Mouse (Mus musculus) liver, embryonic 13.5 days (tissue): Measurements from ENCODE around the gene Adamts14. TPM values are rescaled to one million over a fixed set of nuclear protein-coding genes. Genes with fewer than 3 reads are reported as not detected.

Experiments used
- ATAC-seq: fragments of 200-750 bp; cut with Nextera tagmentation; 2 replicates; pipeline ENCODE4 v1.8.0; 2017; ENCODE audit warnings: low read depth, mild to moderate bottlenecking, moderate number of reproducible peaks, moderate library complexity
- DNase-seq: peaks from one replicate; pipeline ENCODE4 v3.0.0; 2022
- H3K27ac ChIP-seq: fragments of 300-500 bp; sonication (generic); 2 replicates; pipeline ENCODE4 v1.5.1; 2015; ENCODE audit warnings: moderate library complexity, mild to moderate bottlenecking, inconsistent platforms
- H3K27me3 ChIP-seq: fragments of 300-500 bp; sonication (generic); 2 replicates; pipeline ENCODE4 v1.6.1; 2015; ENCODE audit warnings: mild to moderate bottlenecking, inconsistent platforms
- H3K36me3 ChIP-seq: fragments of 300-500 bp; sonication (generic); 2 replicates; pipeline ENCODE4 v1.6.1; 2015; ENCODE audit warnings: mild to moderate bottlenecking, inconsistent platforms
- H3K4me1 ChIP-seq: fragments of 300-500 bp; sonication (generic); replicated peaks from 2 replicates; pipeline ENCODE4 v1.6.1; 2015; ENCODE audit warnings: inconsistent platforms
- H3K4me2 ChIP-seq: fragments of 300-500 bp; sonication (generic); 2 replicates; pipeline ENCODE4 v1.6.1; 2015; ENCODE audit warnings: inconsistent platforms, mild to moderate bottlenecking, moderate library complexity
- H3K4me3 ChIP-seq: fragments of 300-500 bp; sonication (generic); replicated peaks from 2 replicates; pipeline ENCODE4 v1.5.1; 2015; ENCODE audit warnings: mild to moderate bottlenecking, inconsistent platforms
- H3K9ac ChIP-seq: fragments of 300-500 bp; sonication (generic); 2 replicates; pipeline ENCODE4 v1.6.1; 2015; ENCODE audit warnings: mild to moderate bottlenecking, inconsistent platforms
- H3K9me3 ChIP-seq: fragments of 300-500 bp; sonication (generic); replicated peaks from 2 replicates; pipeline ENCODE4 v1.6.1; 2016; ENCODE audit warnings: inconsistent platforms
- WGBS: fragments of 180-500 bp; shearing (Covaris S2); methylation state at CpG from one replicate; pipeline ENCODE4 v1.1.7; 2015; ENCODE audit not compliant: insufficient replicate concordance; 5-methylcytosine and 5-hydroxymethylcytosine counted together
- polyA plus RNA-seq: library from polyadenylated mRNA; unstranded; fragments of >200 nt; fragmentation: Nextera tagmentation; extraction: Ambion mirVana; gene quantifications from 2 replicates; pipeline ENCODE4 v1.2.1, GENCODE M21; 2015

The Adamts14 gene
- polyA plus RNA-seq, 1 experiment from 2014 or later, result 0.21 TPM

DNA sequence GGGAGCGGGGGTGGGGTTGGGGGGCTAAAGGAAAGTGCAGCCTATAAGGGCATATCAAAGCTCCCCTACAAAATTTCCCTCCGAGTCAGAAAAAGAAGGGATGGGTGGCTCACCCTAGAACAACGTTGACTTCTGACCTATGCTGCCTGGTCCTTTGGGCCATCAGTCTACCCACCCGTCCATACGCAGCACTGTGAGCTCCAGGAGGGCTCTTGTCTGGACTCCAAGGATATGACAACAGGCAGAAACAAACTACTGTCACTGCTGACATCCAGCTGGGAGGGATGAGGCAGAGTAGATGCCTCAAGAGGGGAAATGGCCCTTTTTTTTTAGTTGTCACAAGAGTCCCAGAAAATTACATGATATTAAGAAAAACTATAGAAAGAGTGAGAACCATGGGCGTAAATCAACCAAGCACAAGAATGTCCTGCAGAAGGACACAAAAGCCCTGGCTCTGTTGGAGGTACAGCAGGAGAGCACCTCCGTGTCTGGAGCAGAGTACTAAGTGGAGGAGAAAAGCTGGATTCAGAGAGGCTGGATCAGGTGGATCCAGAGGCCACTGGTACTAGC, 96.9 kb downstream of the Adamts14 start:
- 46% methylated on average over 7 of the region's 7 CpGs for WGBS
- ATAC-seq (no peak), DNase-seq (no peak)
- Histone ChIP-seq H3K36me3 (no peaks in the 10 kb centered on the region), H3K9ac (no peak overlapping the region), H3K4me3 (no peak overlapping the region), H3K4me1 (peaks cover 4% of the 10 kb centered on the region; the same call in 1 of the 2 replicates), H3K27ac (no peak overlapping the region), H3K4me2 (0 out of 2 replicates have a peak overlapping the region, but pooled peaks have one; percentile 21), H3K27me3 (peaks cover 31% of the 10 kb centered on the region), H3K9me3 (no peaks in the 10 kb centered on the region)

DNA sequence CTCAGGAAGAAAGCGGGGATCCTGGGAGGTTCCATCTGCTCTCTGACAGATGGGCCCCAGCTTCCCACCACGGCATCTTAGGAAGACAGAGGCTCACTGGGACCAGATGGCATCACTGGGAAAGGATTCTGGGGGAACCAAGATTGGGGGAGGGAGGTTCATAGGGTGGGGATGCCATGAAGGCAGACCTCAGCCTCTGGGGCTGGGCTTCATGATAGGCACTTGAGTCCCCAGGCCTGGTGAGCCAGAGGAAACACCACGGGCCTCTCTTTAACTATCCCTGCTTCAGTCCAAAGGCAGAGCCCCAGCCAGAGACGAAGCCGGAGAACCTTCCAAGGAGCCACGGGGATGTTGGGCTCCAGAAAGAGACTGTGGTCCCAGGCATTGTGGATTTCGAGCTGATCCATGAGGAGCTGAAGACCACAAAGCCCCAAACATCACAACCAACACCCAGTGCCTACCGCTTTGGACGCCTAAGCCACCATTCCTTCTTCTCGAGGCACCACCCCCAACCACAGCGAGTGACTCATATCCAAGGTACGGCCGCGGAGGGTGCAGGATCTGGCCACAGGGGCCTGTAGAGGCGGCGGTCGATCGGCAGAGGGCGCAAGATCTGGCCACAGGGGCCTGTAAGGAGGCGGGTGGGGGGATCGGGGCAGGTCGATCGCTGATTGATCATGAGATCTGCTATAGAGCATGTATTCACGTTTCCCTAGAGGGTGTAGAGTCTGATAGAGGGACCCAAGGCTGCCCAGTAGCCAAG, 97.6 kb downstream of the Adamts14 start:
- H3K4me3 ChIP-seq, result no peak overlapping the region
- H3K27ac ChIP-seq, result no peak overlapping the region
- no peaks in the 10 kb centered on the region for H3K9me3 ChIP-seq
- no peak overlapping the region for H3K9ac ChIP-seq
- peak overlapping the region; percentile 21; the same call in 1 of the 2 replicates for H3K4me2 ChIP-seq
- ATAC-seq (no peak), DNase-seq (peak; percentile 6)
- H3K36me3 ChIP-seq, result no peaks in the 10 kb centered on the region
- WGBS, result 10% methylated on average over 24 of the region's 24 CpGs
- H3K4me1 ChIP-seq, result peaks cover 4% of the 10 kb centered on the region; the same call in 1 of the 2 replicates
- peaks cover 33% of the 10 kb centered on the region for H3K27me3 ChIP-seq

DNA sequence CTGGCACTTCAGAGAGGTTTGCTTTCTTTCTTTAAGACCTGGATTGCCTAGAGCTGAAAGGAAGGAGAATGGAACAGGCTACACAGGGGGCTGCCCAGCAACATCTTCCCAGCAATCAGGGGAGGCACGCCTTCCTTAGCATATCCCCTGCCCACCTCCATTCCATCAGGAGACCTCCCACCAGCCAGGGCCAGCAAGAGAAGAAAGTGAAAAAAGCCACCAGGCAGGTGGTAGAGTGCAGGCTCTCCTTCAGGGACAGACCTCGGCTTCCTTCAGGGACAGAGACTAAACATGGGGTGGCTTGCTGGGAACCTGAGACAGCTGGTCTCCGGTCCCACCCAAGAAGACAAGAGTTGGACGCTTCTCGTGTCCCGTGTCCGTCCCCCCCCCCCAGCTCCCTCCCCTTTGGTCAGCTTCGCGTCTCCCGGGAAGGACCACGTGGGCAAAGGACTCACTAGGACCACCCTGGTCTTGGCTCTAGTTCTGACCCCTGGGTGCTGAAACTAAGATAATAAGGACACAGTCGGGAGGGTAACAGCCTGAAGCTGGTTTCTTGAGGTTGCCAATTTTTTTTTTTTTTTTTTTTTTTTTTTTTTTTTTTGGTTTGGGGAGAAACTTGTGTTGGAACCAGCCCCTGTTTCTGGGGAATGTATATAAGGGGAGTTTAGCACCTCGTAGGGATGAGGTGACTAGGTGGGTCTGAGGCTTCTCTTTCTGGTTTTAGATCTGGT, 98.4 kb downstream of the Adamts14 start:
- Histone ChIP-seq H3K4me3 (no peak overlapping the region), H3K27ac (no peak overlapping the region), H3K4me2 (no peak overlapping the region), H3K9ac (no peak overlapping the region), H3K27me3 (peaks cover 33% of the 10 kb centered on the region), H3K36me3 (no peaks in the 10 kb centered on the region), H3K9me3 (no peaks in the 10 kb centered on the region), H3K4me1 (peaks cover 4% of the 10 kb centered on the region; the same call in 1 of the 2 replicates)
- ATAC-seq, result no peak
- no peak for DNase-seq
- 37% methylated on average over 13 of the region's 13 CpGs for WGBS

DNA sequence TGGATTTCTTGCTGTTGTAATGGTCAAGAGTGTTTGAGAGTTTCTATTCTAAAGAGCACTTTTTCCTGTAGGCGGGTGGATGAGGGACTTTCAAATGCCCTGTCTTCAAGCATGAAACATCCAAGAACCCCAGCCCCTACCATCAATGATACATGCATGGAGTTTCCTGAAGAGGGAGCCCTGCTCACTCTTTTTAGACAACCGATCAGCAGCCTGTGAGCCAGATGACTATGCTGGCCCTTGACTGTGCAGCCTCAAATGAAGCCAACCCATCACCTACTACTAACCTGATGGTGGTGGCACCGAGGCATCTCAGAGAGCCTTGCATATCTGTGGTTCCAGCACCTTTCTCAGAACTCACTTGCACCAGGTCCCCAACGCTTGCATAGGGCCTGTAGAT, 100.7 kb downstream of the Adamts14 start:
- ATAC-seq, result no peak
- WGBS, result 47% methylated on average over 4 of the region's 4 CpGs
- H3K9me3 ChIP-seq, result no peaks in the 10 kb centered on the region
- H3K9ac ChIP-seq, result no peak overlapping the region
- no peak overlapping the region for H3K4me3 ChIP-seq
- no peak overlapping the region for H3K4me2 ChIP-seq
- no peaks in the 10 kb centered on the region for H3K36me3 ChIP-seq
- peaks cover 46% of the 10 kb centered on the region for H3K27me3 ChIP-seq
- DNase-seq, result no peak
- H3K4me1 ChIP-seq, result peaks cover 4% of the 10 kb centered on the region; the same call in 1 of the 2 replicates
- no peak overlapping the region for H3K27ac ChIP-seq

DNA sequence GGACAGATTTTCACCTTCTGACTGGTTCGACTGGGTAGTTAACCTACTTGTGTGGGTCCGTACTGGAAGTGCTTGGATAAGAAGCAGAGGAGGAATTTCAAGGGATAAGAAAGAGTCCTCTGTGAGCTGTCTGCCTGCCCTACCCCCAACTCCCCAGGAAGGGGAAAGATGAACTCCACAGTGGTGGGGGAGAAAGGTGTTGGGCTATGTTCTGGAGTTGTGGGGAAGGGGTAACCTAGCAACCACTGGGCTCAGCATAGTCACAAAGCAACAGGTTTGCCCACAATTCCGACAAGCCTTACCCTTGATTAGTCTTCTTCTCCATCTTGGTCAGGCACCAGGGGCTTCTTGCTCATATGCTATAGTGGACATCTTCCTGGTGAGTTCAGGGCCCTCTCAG, 101.6 kb downstream of the Adamts14 start, which contains the start of gene Tbata:
TSS of gene Tbata (plus strand) at position 301 of the 400 bp plus-strand sequence.
- ATAC-seq (no peak), DNase-seq (no peak)
- Histone ChIP-seq H3K27ac (no peak within 1 kb of the TSS), H3K27me3 (peaks cover 46% of the 10 kb centered on the region), H3K36me3 (no peaks in the 10 kb centered on the region), H3K4me2 (no peak within 1 kb of the TSS), H3K9me3 (no peaks in the 10 kb centered on the region), H3K4me3 (no peak within 1 kb of the TSS), H3K9ac (no peak within 1 kb of the TSS), H3K4me1 (peaks cover 4% of the 10 kb centered on the region; the same call in 1 of the 2 replicates)
- 36% methylated on average over 3 of the region's 3 CpGs for WGBS

DNA sequence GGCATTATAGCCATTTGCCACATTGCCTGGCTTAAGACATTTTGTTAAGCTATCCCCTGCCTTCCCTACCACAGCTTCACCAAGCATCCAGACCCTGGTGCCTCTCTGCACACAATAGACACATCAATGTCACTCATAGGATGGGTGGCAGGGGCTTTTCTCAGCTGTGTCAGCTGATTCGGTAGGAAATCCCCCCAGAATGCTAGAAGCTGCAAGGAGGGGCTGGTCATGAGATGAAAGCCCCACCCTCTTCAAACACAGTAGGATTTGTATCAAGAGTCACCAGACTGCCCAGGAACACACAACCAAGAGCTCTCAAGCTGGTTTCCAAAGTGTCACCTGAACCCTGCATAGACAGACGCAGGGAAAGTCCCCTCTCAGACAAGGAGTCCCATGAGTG, 104.8 kb downstream of the Adamts14 start:
- DNase-seq, result no peak

DNA sequence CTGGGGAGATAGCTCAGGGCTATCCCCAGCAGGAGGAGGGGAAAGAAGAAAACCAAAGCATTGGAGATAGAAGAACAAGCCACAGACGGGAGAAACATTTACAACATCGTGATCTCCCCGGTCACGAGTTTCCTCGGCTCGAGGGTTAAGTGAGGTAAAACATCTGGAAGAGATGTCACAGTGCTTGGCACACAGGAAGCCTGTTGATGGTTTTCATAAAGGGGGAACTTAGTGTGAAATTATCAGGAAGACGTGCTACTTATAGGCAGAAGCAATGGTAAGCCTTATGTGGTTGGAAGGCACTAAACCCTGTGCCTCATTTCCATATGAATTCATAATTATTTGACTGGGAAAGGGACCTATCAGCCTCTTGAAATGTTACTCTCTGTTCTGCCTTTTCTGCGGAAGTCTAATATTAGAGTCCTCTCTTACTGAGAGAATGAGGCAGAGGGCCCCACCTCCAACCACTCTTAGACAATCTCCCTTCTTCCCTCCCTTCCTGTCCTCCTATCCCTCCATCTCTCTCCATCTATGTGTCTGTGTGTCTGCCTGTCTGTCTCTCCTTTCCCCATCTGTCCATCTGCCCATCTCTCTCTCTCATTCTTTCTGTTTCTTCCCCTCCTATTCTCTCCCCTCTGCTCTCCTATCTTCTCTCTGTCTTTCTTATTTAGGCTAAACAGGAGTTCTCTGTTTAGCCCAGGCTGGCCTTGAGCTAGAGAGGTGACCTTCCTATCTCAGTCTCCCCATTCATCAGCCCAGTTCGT, 105.7 kb downstream of the Adamts14 start:
- DNase-seq (no peak), ATAC-seq (no peak)
- no peak overlapping the region for H3K27ac ChIP-seq
- WGBS, result 49% methylated on average over 9 of the region's 9 CpGs
- H3K9me3 ChIP-seq, result no peaks in the 10 kb centered on the region
- H3K4me2 ChIP-seq, result no peak overlapping the region
- peaks cover 20% of the 10 kb centered on the region for H3K27me3 ChIP-seq
- H3K9ac ChIP-seq, result no peak overlapping the region
- no peaks in the 10 kb centered on the region for H3K36me3 ChIP-seq
- H3K4me3 ChIP-seq, result no peak overlapping the region
- H3K4me1 ChIP-seq, result no peaks in the 10 kb centered on the region

More for the DNA sequence above, 104.8 kb downstream of the Adamts14 start:
- Histone ChIP-seq H3K36me3 (no peaks in the 10 kb centered on the region), H3K4me1 (no peaks in the 10 kb centered on the region), H3K27ac (no peak overlapping the region), H3K9me3 (no peaks in the 10 kb centered on the region), H3K4me2 (no peak overlapping the region), H3K4me3 (no peak overlapping the region), H3K27me3 (peaks cover 20% of the 10 kb centered on the region), H3K9ac (no peak overlapping the region)
- WGBS, result 41% methylated on average over 2 of the region's 2 CpGs
- ATAC-seq, result no peak

DNA sequence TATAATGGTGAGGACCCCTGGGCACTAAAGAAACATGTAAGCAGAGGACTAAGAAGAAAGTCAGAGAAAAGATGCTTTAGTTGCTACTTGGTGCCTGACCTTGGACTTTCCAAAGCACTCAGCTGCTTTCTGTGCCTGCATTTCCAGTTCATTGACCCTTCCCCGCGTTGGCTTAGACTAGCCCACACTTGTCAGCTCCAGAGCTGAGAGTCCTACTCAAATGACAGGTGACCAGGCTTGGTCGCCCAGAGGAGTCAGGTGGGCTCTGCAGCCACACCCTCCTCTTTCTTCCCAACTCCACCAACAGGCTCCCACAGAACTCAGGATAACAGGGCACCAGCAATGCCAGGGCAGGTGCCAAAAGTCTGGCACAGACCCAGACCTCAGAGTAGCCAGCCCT, 110.9 kb downstream of the Adamts14 start:
- no peak overlapping the region for H3K27ac ChIP-seq
- ATAC-seq (no peak), DNase-seq (no peak)
- no peak overlapping the region for H3K9ac ChIP-seq
- H3K36me3 ChIP-seq, result no peaks in the 10 kb centered on the region
- no peaks in the 10 kb centered on the region for H3K9me3 ChIP-seq
- H3K4me1 ChIP-seq, result no peaks in the 10 kb centered on the region
- no peak overlapping the region for H3K4me3 ChIP-seq
- no peak overlapping the region for H3K4me2 ChIP-seq
- no peaks in the 10 kb centered on the region for H3K27me3 ChIP-seq
- WGBS, result 64% methylated on average over 3 of the region's 3 CpGs

DNA sequence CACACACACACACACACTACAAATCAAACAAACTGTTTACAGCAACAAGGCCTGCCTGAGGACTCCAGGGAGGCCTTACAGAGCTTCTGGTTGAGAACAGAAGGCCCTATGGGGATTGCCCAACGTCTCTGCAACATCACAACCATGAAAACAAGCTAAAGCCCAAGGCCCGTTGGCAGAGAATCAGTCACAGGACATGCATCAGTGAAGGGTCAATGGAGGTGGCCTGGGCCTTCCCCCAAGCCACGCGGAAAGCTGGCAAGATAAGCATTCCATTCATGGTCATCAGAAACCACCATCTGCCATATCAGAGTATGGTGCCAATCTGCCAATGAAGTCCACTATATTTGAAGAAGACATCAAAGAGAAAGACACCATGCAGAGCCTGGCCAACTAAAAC, 112.6 kb downstream of the Adamts14 start:
- H3K9ac ChIP-seq, result no peak overlapping the region
- no peaks in the 10 kb centered on the region for H3K36me3 ChIP-seq
- H3K4me1 ChIP-seq, result no peaks in the 10 kb centered on the region
- H3K4me3 ChIP-seq, result no peak overlapping the region
- 58% methylated on average over 4 of the region's 4 CpGs for WGBS
- no peaks in the 10 kb centered on the region for H3K27me3 ChIP-seq
- no peaks in the 10 kb centered on the region for H3K9me3 ChIP-seq
- DNase-seq (no peak), ATAC-seq (no peak)
- no peak overlapping the region for H3K27ac ChIP-seq
- H3K4me2 ChIP-seq, result no peak overlapping the region

DNA sequence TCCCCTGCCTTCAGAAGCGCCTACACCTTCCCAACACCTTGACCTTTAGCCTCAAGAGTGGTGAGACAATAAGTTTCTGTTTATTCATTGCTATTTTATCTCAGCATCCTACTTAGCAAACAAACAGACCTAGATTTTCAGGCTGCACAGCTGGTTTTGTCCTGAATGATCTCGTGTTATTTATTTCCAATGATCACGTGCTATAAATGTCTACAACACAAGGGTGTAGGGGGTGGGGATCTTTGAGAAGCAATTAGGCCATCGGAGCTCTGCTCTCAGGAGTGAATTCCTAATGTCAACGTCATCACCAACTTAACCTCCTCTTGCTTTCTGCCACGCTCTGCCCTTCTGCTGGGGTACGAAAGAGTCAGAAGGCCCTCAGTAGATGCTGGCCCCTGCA, 113.1 kb downstream of the Adamts14 start:
- ATAC-seq (no peak), DNase-seq (no peak)
- Histone ChIP-seq H3K9me3 (no peaks in the 10 kb centered on the region), H3K4me2 (no peak overlapping the region), H3K27me3 (no peaks in the 10 kb centered on the region), H3K27ac (no peak overlapping the region), H3K9ac (no peak overlapping the region), H3K36me3 (no peaks in the 10 kb centered on the region), H3K4me1 (peaks cover 4% of the 10 kb centered on the region), H3K4me3 (no peak overlapping the region)
- 58% methylated on average over 7 of the region's 7 CpGs for WGBS

DNA sequence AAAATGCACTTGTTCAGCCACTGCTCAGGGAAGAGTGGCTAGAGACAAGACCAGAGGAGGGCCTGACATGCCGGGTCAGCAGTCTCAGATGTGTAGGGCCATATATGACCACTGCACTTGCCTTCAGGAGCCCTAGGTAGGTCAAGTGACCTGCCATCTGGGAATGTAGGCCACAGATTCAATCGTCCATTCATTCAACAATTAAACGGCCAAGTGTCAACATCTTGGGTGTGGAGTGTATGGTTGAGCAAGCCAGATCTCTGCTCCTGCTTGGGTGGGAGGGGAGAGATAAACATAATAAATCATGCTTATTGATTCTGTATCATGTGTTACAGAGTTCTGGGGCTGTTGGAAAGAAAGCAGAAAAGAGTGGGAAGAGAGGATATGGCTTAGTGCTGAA, 114.6 kb downstream of the Adamts14 start:
- Histone ChIP-seq H3K27ac (no peak overlapping the region), H3K4me2 (no peak overlapping the region), H3K36me3 (no peaks in the 10 kb centered on the region), H3K27me3 (no peaks in the 10 kb centered on the region), H3K9me3 (no peaks in the 10 kb centered on the region), H3K4me3 (no peak overlapping the region), H3K9ac (no peak overlapping the region), H3K4me1 (peaks cover 14% of the 10 kb centered on the region)
- 66% methylated on average over 3 of the region's 3 CpGs for WGBS
- DNase-seq (no peak), ATAC-seq (no peak)
